Mouse (Mus musculus): ENCODE measurements around the gene Qprt.
A peak's percentile ranks its signal among the peaks of the same experiment; 100 is the strongest.

Qprt gene

GRCm38 (mm10) chr7:127111461-127111860, 10.6 kb downstream of the Qprt start:
- peaks cover 74% of the 10 kb centered on the region for H3K4me1 ChIP-seq (replicated peaks; ENCODE audit: low read depth, low read length)
- H3K36me3 ChIP-seq (ENCODE audit: insufficient read depth, low read length): no peaks in the 10 kb centered on the region
- H3K9me3 ChIP-seq (ENCODE audit: low read length): no peaks in the 10 kb centered on the region
- TF ChIP-seq CTCF (conservative IDR thresholded peaks at IDR 0.05; ENCODE audit: low read length) (peak; percentile 84), POU5F1 (IDR thresholded peaks at IDR 0.05; ENCODE audit: borderline replicate concordance, low read length) (no peak)
- no peak overlapping the region for H3K4me3 ChIP-seq (replicated peaks; ENCODE audit: low read length)
- H3K27me3 ChIP-seq (ENCODE audit: insufficient read depth, low read length): no peaks in the 10 kb centered on the region

GRCm38 (mm10) chr7:127110239-127111007, 11.6 kb downstream of the Qprt start:
- TF ChIP-seq POU5F1 (IDR thresholded peaks at IDR 0.05; ENCODE audit: borderline replicate concordance, low read length): no peak
- TF ChIP-seq CTCF (conservative IDR thresholded peaks at IDR 0.05; ENCODE audit: low read length): peak; percentile 63
- Histone ChIP-seq H3K36me3 (ENCODE audit: insufficient read depth, low read length) (no peaks in the 10 kb centered on the region), H3K27me3 (ENCODE audit: insufficient read depth, low read length) (no peaks in the 10 kb centered on the region), H3K4me3 (replicated peaks; ENCODE audit: low read length) (no peak overlapping the region), H3K9me3 (ENCODE audit: low read length) (no peaks in the 10 kb centered on the region), H3K4me1 (replicated peaks; ENCODE audit: low read depth, low read length) (peaks cover 76% of the 10 kb centered on the region)

- Histone ChIP-seq H3K9me3 (ENCODE audit: low read length) (no peaks in the 10 kb centered on the region), H3K4me1 (replicated peaks; ENCODE audit: low read depth, low read length) (peaks cover 55% of the 10 kb centered on the region), H3K36me3 (ENCODE audit: insufficient read depth, low read length) (no peaks in the 10 kb centered on the region), H3K27me3 (ENCODE audit: insufficient read depth, low read length) (no peaks in the 10 kb centered on the region), H3K4me3 (replicated peaks; ENCODE audit: low read length) (no peak overlapping the region)
- TF ChIP-seq POU5F1 (IDR thresholded peaks at IDR 0.05; ENCODE audit: borderline replicate concordance, low read length) (no peak), CTCF (conservative IDR thresholded peaks at IDR 0.05; ENCODE audit: low read length) (no peak), NANOG (IDR thresholded peaks at IDR 0.05; ENCODE audit: borderline replicate concordance, low read length) (no peak)
Measured at GRCm38 (mm10) chr7:127105551-127105950, 16.5 kb downstream of the Qprt start.

- no peaks in the 10 kb centered on the region for H3K9me3 ChIP-seq (ENCODE audit: low read length)
- H3K4me3 ChIP-seq (replicated peaks; ENCODE audit: low read length): peak overlapping the region; percentile 66
- peaks cover 47% of the 10 kb centered on the region for H3K4me1 ChIP-seq (replicated peaks; ENCODE audit: low read depth, low read length)
- no peaks in the 10 kb centered on the region for H3K27me3 ChIP-seq (ENCODE audit: insufficient read depth, low read length)
- TF ChIP-seq CTCF (conservative IDR thresholded peaks at IDR 0.05; ENCODE audit: low read length): peak; percentile 76
- TF ChIP-seq POU5F1 (IDR thresholded peaks at IDR 0.05; ENCODE audit: borderline replicate concordance, low read length): no peak
- no peaks in the 10 kb centered on the region for H3K36me3 ChIP-seq (ENCODE audit: insufficient read depth, low read length)
Measured at GRCm38 (mm10) chr7:127104560-127105332, 17.3 kb downstream of the Qprt start.

- Histone ChIP-seq H3K36me3 (ENCODE audit: insufficient read depth, low read length) (no peaks in the 10 kb centered on the region), H3K4me3 (replicated peaks; ENCODE audit: low read length) (0 out of 2 replicates have a peak overlapping the region, but pooled peaks have one; percentile 20), H3K4me1 (replicated peaks; ENCODE audit: low read depth, low read length) (peaks cover 45% of the 10 kb centered on the region), H3K27me3 (ENCODE audit: insufficient read depth, low read length) (no peaks in the 10 kb centered on the region), H3K9me3 (ENCODE audit: low read length) (no peaks in the 10 kb centered on the region)
- TF ChIP-seq CTCF (conservative IDR thresholded peaks at IDR 0.05; ENCODE audit: low read length) (0 out of 2 replicates have a peak, but pooled peaks have one; percentile 11), NANOG (IDR thresholded peaks at IDR 0.05; ENCODE audit: borderline replicate concordance, low read length) (no peak)
Measured at GRCm38 (mm10) chr7:127103960-127104359, 18.1 kb downstream of the Qprt start.

- H3K27me3 ChIP-seq (ENCODE audit: insufficient read depth, low read length): no peaks in the 10 kb centered on the region
- peaks cover 36% of the 10 kb centered on the region for H3K4me1 ChIP-seq (replicated peaks; ENCODE audit: low read depth, low read length)
- H3K36me3 ChIP-seq (ENCODE audit: insufficient read depth, low read length): no peaks in the 10 kb centered on the region
- no peak overlapping the region for H3K4me3 ChIP-seq (replicated peaks; ENCODE audit: low read length)
- no peaks in the 10 kb centered on the region for H3K9me3 ChIP-seq (ENCODE audit: low read length)
- TF ChIP-seq POU5F1 (IDR thresholded peaks at IDR 0.05; ENCODE audit: borderline replicate concordance, low read length): no peak
- no peak for TF ChIP-seq NANOG (IDR thresholded peaks at IDR 0.05; ENCODE audit: borderline replicate concordance, low read length)
- TF ChIP-seq CTCF (conservative IDR thresholded peaks at IDR 0.05; ENCODE audit: low read length): no peak
Measured at GRCm38 (mm10) chr7:127102148-127102547, 19.9 kb downstream of the Qprt start.

- peaks cover 37% of the 10 kb centered on the region for H3K4me1 ChIP-seq (replicated peaks; ENCODE audit: low read depth, low read length)
- no peaks in the 10 kb centered on the region for H3K27me3 ChIP-seq (ENCODE audit: insufficient read depth, low read length)
- H3K36me3 ChIP-seq (ENCODE audit: insufficient read depth, low read length): no peaks in the 10 kb centered on the region
- no peak for TF ChIP-seq CTCF (conservative IDR thresholded peaks at IDR 0.05; ENCODE audit: low read length)
- TF ChIP-seq POU5F1 (IDR thresholded peaks at IDR 0.05; ENCODE audit: borderline replicate concordance, low read length): no peak
- no peak for TF ChIP-seq NANOG (IDR thresholded peaks at IDR 0.05; ENCODE audit: borderline replicate concordance, low read length)
- no peak overlapping the region for H3K4me3 ChIP-seq (replicated peaks; ENCODE audit: low read length)
- H3K9me3 ChIP-seq (ENCODE audit: low read length): no peaks in the 10 kb centered on the region
Measured at GRCm38 (mm10) chr7:127101451-127102016, 20.5 kb downstream of the Qprt start.

GRCm38 (mm10) chr7:127099528-127099927, 22.5 kb downstream of the Qprt start:
- TF ChIP-seq CTCF (conservative IDR thresholded peaks at IDR 0.05; ENCODE audit: low read length) (no peak), POU5F1 (IDR thresholded peaks at IDR 0.05; ENCODE audit: borderline replicate concordance, low read length) (no peak), NANOG (IDR thresholded peaks at IDR 0.05; ENCODE audit: borderline replicate concordance, low read length) (no peak)
- peaks cover 3% of the 10 kb centered on the region for H3K36me3 ChIP-seq (ENCODE audit: insufficient read depth, low read length)
- peaks cover 25% of the 10 kb centered on the region for H3K4me1 ChIP-seq (replicated peaks; ENCODE audit: low read depth, low read length)

More at GRCm38 (mm10) chr7:127099528-127099927, 22.5 kb downstream of the Qprt start:
- Histone ChIP-seq H3K27me3 (ENCODE audit: insufficient read depth, low read length) (no peaks in the 10 kb centered on the region), H3K9me3 (ENCODE audit: low read length) (no peaks in the 10 kb centered on the region), H3K4me3 (replicated peaks; ENCODE audit: low read length) (no peak overlapping the region)
